Mouse (Mus musculus) adrenal gland, postnatal 36 days (tissue): ENCODE data around the gene Tango2. TPM values are rescaled to one million over a fixed set of nuclear protein-coding genes. Genes with fewer than 3 reads are reported as not detected.

Experiments
- DNase-seq, 2 experiments: peaks; one replicate each; pipeline ENCODE4 v3.0.0; 2021; ENCODE audit warnings: mixed read lengths in 1 of 2
- microRNA-seq: library from miRNA; unstranded; fragments of <30 nt; microRNA quantifications from one replicate; pipeline ENCODE4 v1.2.0, GENCODE M21; 2021
- total RNA-seq, 2 experiments: library from RNA; stranded (reverse); gene quantifications; 2 replicates each; pipeline ENCODE4 v1.2.3; 2021

Gene Tango2
- total RNA-seq, 2 experiments from 2014 or later: 31.9 to 43.7 TPM

DNA sequence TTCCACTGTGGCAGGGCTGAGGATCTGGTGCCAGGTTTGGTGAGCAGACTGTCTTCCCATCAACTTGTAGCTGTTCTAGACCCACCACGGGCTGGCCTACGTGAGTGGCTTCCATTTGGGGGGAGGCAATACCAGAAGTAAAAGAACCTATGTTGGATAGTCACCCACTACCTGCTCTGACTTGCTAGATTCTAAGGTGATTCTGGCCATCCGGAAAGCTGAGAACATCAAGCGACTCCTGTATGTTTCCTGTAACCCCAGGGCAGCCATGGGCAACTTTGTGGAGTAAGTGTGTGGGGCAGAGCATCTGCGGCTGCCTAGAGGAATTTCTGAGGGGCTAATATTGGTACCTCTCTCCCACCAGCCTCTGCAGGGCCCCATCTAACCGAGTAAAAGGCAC, 95.2 kb downstream of the Tango2 start:
- DNase-seq: no peak

DNA sequence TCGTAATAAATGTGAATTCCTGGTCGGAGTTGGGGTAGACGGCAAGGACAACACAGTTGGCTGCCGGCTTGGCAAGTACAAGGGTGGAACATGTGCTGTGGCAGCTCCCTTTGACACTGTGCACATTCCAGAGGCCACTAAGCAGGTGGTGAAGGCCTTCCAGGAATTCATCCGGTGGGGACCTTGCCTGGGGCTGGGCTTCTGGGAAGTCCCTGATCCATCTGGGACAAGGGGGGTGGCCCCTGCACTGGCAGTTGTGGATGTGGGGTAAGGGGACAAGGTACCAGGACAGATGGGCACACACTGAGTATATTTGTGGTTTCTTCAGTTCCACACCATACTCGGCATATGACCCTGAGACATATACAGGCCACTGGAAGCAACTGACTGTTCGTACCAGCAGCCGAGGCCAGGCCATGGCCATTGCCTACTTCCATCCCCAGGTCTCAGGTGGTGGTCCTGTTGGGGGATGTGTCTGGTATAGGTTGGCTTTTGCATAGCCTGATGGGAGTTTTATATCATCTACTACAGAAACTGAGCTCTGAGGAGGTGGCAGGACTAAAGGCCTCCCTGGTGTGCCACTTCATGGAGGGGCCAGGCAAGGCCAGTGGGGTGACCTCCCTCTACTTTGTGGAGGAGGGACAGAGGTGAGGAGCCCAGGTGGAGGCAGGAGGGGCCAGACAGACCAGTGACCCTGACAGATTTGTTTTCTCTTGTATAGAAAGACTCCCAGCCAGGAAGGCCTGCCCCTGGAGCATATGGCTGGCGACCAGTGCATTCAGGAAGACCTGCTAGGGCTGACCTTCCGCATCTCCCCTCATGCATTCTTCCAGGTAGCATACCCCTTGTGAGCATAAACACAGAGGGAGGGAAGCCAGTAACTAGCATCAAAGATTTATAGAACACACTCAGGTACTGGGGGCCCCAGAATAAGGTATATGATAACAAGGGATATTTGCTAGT, 96.8 kb downstream of the Tango2 start:
- DNase-seq: no peak

Small RNA genes lying within 50 kb of the gene (microRNA-seq; reads per million reads assigned to microRNA genes)
- gene Gm24572: not detected
- gene Gm26219: not detected
- gene Mir1306: 172 reads per million, percentile 57 among the genes with 10 or more reads in this experiment
- 1,698 reads per million, percentile 84 among the genes with 10 or more reads in this experiment for gene Mir185

Other genes starting within 250 kb of the Tango2 start
- gene Rtn4r, start 220.5 kb downstream of the Tango2 start, total RNA-seq: under 1 TPM in 1 of 2 experiments, not detected in 1; 0.20 TPM
- not detected for gene Ccdc188, start 130.2 kb downstream of the Tango2 start, total RNA-seq
- gene Zdhhc8, start 113.0 kb downstream of the Tango2 start, total RNA-seq: 10 to 100 TPM; 20.2 to 23.1 TPM
- gene Trmt2a, start 99.4 kb downstream of the Tango2 start, total RNA-seq: 10 to 100 TPM; 46.5 to 47.1 TPM
- gene Ranbp1, start 99.4 kb downstream of the Tango2 start, total RNA-seq: 100 to 1,000 TPM; 137 to 164 TPM
- under 1 TPM in 1 of 2 experiments, not detected in 1; 0.86 TPM for gene Gm49776, start 89.8 kb downstream of the Tango2 start, total RNA-seq
- gene Dgcr8, start 58.9 kb downstream of the Tango2 start, total RNA-seq: 10 to 100 TPM; 27.6 to 32.2 TPM
- 10 to 100 TPM; 36.4 to 41.2 TPM for gene Arvcf, start 79 bp upstream of the Tango2 start, total RNA-seq
- gene Txnrd2, start 78.3 kb upstream of the Tango2 start, total RNA-seq: 10 to 100 TPM; 73.3 to 97.3 TPM
- 100 to 1,000 TPM; 193 to 249 TPM for gene Comt, start 78.7 kb upstream of the Tango2 start, total RNA-seq
- 1 to 10 TPM; 4.9 to 5.9 TPM for gene Gnb1l, start 150.6 kb upstream of the Tango2 start, total RNA-seq
- gene Rtl10, start 150.8 kb upstream of the Tango2 start, total RNA-seq: 1 to 10 TPM; 4.4 to 5.6 TPM
- under 1 TPM in 1 of 2 experiments, not detected in 1; 0.20 TPM for gene Tbx1, start 242.6 kb upstream of the Tango2 start, total RNA-seq